Mouse (Mus musculus) liver, postnatal 0 days (tissue): ENCODE results near the gene 1810043G02Rik. TPM values are rescaled to one million over a fixed set of nuclear protein-coding genes. Genes with fewer than 3 reads are reported as not detected.

Source experiments
- ATAC-seq: fragments of 200-750 bp; cut with Nextera tagmentation; 2 replicates; pipeline ENCODE4 v1.8.0; 2017; ENCODE audit warnings: mild to moderate bottlenecking, moderate library complexity
- DNase-seq: peaks from one replicate; pipeline ENCODE4 v3.0.0-alpha.2; 2016
- H3K27ac ChIP-seq: fragments of 300-500 bp; sonication (generic); 2 replicates; pipeline ENCODE4 v1.5.1; 2014; ENCODE audit warnings: antibody characterized with exemption, moderate library complexity, mild to moderate bottlenecking, low read depth
- H3K27me3 ChIP-seq: fragments of 300-500 bp; sonication (generic); 2 replicates; pipeline ENCODE4 v1.6.1; 2014; ENCODE audit warnings: low read length, control low read depth, mixed read lengths; ENCODE audit not compliant: insufficient read depth
- H3K36me3 ChIP-seq: fragments of 300-500 bp; sonication (generic); replicated peaks from 2 replicates; pipeline ENCODE4 v1.6.1; 2014; ENCODE audit warnings: mild to moderate bottlenecking, control low read depth, low read length, moderate library complexity, mixed read lengths; ENCODE audit not compliant: insufficient read depth
- H3K4me1 ChIP-seq: fragments of 300-500 bp; sonication (generic); 2 replicates; pipeline ENCODE4 v1.6.1; 2014; ENCODE audit warnings: antibody characterized with exemption, mild to moderate bottlenecking, control low read depth; ENCODE audit not compliant: insufficient read depth
- H3K4me2 ChIP-seq: fragments of 300-500 bp; sonication (generic); 2 replicates; pipeline ENCODE4 v1.6.1; 2014; ENCODE audit warnings: low read depth, mild to moderate bottlenecking, low read length, moderate library complexity, mixed read lengths
- H3K4me3 ChIP-seq: fragments of 300-500 bp; sonication (generic); 2 replicates; pipeline ENCODE4 v1.5.1; 2014; ENCODE audit warnings: low read depth, low read length
- H3K9ac ChIP-seq: fragments of 300-500 bp; sonication (generic); replicated peaks from 2 replicates; pipeline ENCODE4 v1.6.1; 2014; ENCODE audit warnings: mild to moderate bottlenecking, moderate library complexity
- H3K9me3 ChIP-seq: fragments of 300-500 bp; sonication (generic); 2 replicates; pipeline ENCODE4 v1.6.1; 2016; ENCODE audit warnings: mild to moderate bottlenecking, control low read depth, low read length, mixed read lengths
- CTCF ChIP-seq: sonication (generic); IDR thresholded peaks from 2 replicates; pipeline ENCODE4 v1.5.1; 2016; ENCODE audit warnings: antibody characterized with exemption, low read depth
- EP300 ChIP-seq: IDR thresholded peaks from 2 replicates; pipeline ENCODE4 v1.6.1; 2016; ENCODE audit warnings: antibody characterized with exemption, low read depth, mild to moderate bottlenecking
- WGBS: fragments of 180-500 bp; shearing (Covaris S2); extraction: QIAGEN DNeasy Blood & Tissue Kit; methylation state at CpG from one replicate; pipeline ENCODE4 v1.1.7; 2014; ENCODE audit not compliant: insufficient replicate concordance; 5-methylcytosine and 5-hydroxymethylcytosine counted together
- polyA plus RNA-seq: library from polyadenylated mRNA; unstranded; fragments of >200 nt; fragmentation: Nextera tagmentation; extraction: Ambion mirVana; gene quantifications from 2 replicates; pipeline ENCODE4 v1.2.1, GENCODE M21; 2015

The 1810043G02Rik gene
- polyA plus RNA-seq, 1 experiment from 2014 or later = 4.0 TPM

- no peak overlapping the region for H3K9ac ChIP-seq
- H3K9me3 ChIP-seq = no peaks in the 10 kb centered on the region
- no peaks in the 10 kb centered on the region for H3K36me3 ChIP-seq
- H3K4me2 ChIP-seq = no peak overlapping the region
- H3K27ac ChIP-seq = no peak overlapping the region
- no peak for TF ChIP-seq EP300
- TF ChIP-seq CTCF = no peak
- DNase-seq = no peak
- H3K4me3 ChIP-seq = no peak overlapping the region
- peak; percentile 29; the same call in 1 of the 2 replicates for ATAC-seq
- 46% methylated on average over 2 of the region's 2 CpGs for WGBS
- H3K4me1 ChIP-seq = no peaks in the 10 kb centered on the region
- H3K27me3 ChIP-seq = no peaks in the 10 kb centered on the region
These were observed 53.7 kb downstream of the 1810043G02Rik start for GRCm38 (mm10) chr10:78031987-78032386.

Other genes starting within 250 kb of the 1810043G02Rik start
- gene Gm18596, start 235.9 kb upstream of the 1810043G02Rik start, polyA plus RNA-seq = not detected in 2 replicates
- not detected in 2 replicates for gene Gm9736, start 227.2 kb upstream of the 1810043G02Rik start, polyA plus RNA-seq
- gene Gm3233, start 218.8 kb upstream of the 1810043G02Rik start, polyA plus RNA-seq = not detected in 2 replicates
- not detected in 2 replicates for gene Gm3238, start 207.2 kb upstream of the 1810043G02Rik start, polyA plus RNA-seq
- not detected in 2 replicates for gene Gm7138, start 201.6 kb upstream of the 1810043G02Rik start, polyA plus RNA-seq
- not detected in 2 replicates for gene Gm3250, start 196.0 kb upstream of the 1810043G02Rik start, polyA plus RNA-seq
- not detected in 2 replicates for gene Gm7137, start 190.3 kb upstream of the 1810043G02Rik start, polyA plus RNA-seq
- gene Gm9639, start 183.4 kb upstream of the 1810043G02Rik start, polyA plus RNA-seq = not detected in 2 replicates
- not detected in 2 replicates for gene Gm19668, start 179.4 kb upstream of the 1810043G02Rik start, polyA plus RNA-seq
- gene Gm9507, start 166.7 kb upstream of the 1810043G02Rik start, polyA plus RNA-seq = not detected in 2 replicates
- gene Gm2696, start 163.8 kb upstream of the 1810043G02Rik start, polyA plus RNA-seq = not detected in 2 replicates
- not detected in 2 replicates for gene Krtap10-4, start 151.4 kb upstream of the 1810043G02Rik start, polyA plus RNA-seq
- not detected in 2 replicates for gene Krtap10-10, start 142.6 kb upstream of the 1810043G02Rik start, polyA plus RNA-seq
- gene Gm36176, start 131.7 kb upstream of the 1810043G02Rik start, polyA plus RNA-seq = not detected in 2 replicates
- gene Gm10318, start 125.7 kb upstream of the 1810043G02Rik start, polyA plus RNA-seq = not detected in 2 replicates
- not detected in 2 replicates for gene Gm3285, start 116.5 kb upstream of the 1810043G02Rik start, polyA plus RNA-seq
- gene Lrrc3, start 76.0 kb upstream of the 1810043G02Rik start, polyA plus RNA-seq = 24.4 and 26.6 TPM in 2 replicates
- 1.5 and 1.7 TPM in 2 replicates for gene Trpm2, start 8.0 kb upstream of the 1810043G02Rik start, polyA plus RNA-seq
- 23.5 and 31.3 TPM in 2 replicates for gene Pfkl, start 31.6 kb downstream of the 1810043G02Rik start, polyA plus RNA-seq
- not detected in 2 replicates for gene Dnmt3l, start 63.4 kb downstream of the 1810043G02Rik start, polyA plus RNA-seq
- gene Aire, start 65.1 kb downstream of the 1810043G02Rik start, polyA plus RNA-seq = not detected in 2 replicates
- 0.86 and 1.2 TPM in 2 replicates for gene Icosl, start 90.8 kb downstream of the 1810043G02Rik start, polyA plus RNA-seq
- 20.8 and 23.9 TPM in 2 replicates for gene D10Jhu81e, start 191.3 kb downstream of the 1810043G02Rik start, polyA plus RNA-seq
- gene Pwp2, start 206.6 kb downstream of the 1810043G02Rik start, polyA plus RNA-seq = 5.3 and 6.1 TPM in 2 replicates